Mouse (Mus musculus): Measurements from ENCODE around the gene Defb29.

GRCm38 (mm10) chr2:152569038-152569437, 29.1 kb upstream of the Defb29 start, which contains the start of gene Gm17416:
- TF ChIP-seq CTCF (IDR thresholded peaks at IDR 0.05; ENCODE audit: low read depth): no peak
- TF ChIP-seq EP300 (IDR thresholded peaks at IDR 0.05; ENCODE audit: low read depth): no peak
